Mouse (Mus musculus) cortical plate, adult 2 months (tissue): ENCODE results near the gene Tmem121.

ENCODE experiments used
- CTCF ChIP-seq: fragments of 200-500 bp; IDR thresholded peaks from 2 replicates; pipeline ENCODE4 v1.5.1; 2011; ENCODE audit warnings: mild to moderate bottlenecking, control low read depth, low read length; ENCODE audit not compliant: insufficient read depth; ENCODE audit errors: extremely low read depth
- POLR2A ChIP-seq: fragments of 200-500 bp; IDR thresholded peaks from 2 replicates; pipeline ENCODE4 v1.6.1; 2011; ENCODE audit warnings: mild to moderate bottlenecking, low read length, control low read depth; ENCODE audit not compliant: insufficient read depth; ENCODE audit errors: extremely low read depth

DNA sequence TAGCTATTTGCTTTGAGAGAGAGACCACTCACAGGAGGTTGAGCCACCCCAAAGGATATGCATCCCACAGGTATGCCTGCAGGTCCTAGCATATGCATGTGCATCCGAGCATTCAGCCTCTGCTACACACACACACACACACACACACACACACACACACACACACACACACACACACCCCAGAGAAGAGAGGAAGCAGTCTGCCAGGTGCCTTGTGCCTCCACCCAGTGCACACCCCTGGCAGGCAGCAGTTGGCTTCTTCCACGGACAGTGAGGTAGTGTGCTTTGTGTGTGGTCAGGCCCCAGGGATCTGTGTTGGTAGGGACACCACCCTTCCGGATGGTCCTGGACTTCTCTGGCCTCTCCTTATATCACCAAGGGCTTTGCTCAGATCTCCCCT, 35.8 kb upstream of the Tmem121 start:
- no peak for TF ChIP-seq CTCF
- no peak for TF ChIP-seq POLR2A
